Mouse (Mus musculus) limb, embryonic 13.5 days (tissue): Measurements from ENCODE around the gene Kctd11. TPM values are rescaled to one million over a fixed set of nuclear protein-coding genes. Genes with fewer than 3 reads are reported as not detected.

Experiments
- ATAC-seq: fragments of 200-750 bp; cut with Nextera tagmentation; 2 replicates; pipeline ENCODE4 v1.8.0; 2017; ENCODE audit warnings: low read depth, moderate number of reproducible peaks, moderate TSS enrichment; ENCODE audit not compliant: low FRiP score
- H3K27ac ChIP-seq: fragments of 300-500 bp; sonication (generic); 2 replicates; pipeline ENCODE4 v1.5.1; 2015; ENCODE audit warnings: inconsistent platforms, mild to moderate bottlenecking, moderate library complexity
- H3K27me3 ChIP-seq: fragments of 300-500 bp; sonication (generic); 2 replicates; pipeline ENCODE4 v1.6.1; 2015; ENCODE audit warnings: mild to moderate bottlenecking, inconsistent platforms
- H3K36me3 ChIP-seq: fragments of 300-500 bp; sonication (generic); 2 replicates; pipeline ENCODE4 v1.6.1; 2015; ENCODE audit warnings: inconsistent platforms, mild to moderate bottlenecking, moderate library complexity
- H3K4me1 ChIP-seq: fragments of 300-500 bp; sonication (generic); 2 replicates; pipeline ENCODE4 v1.6.1; 2015; ENCODE audit warnings: inconsistent platforms
- H3K4me2 ChIP-seq: fragments of 300-500 bp; sonication (generic); replicated peaks from 2 replicates; pipeline ENCODE4 v1.6.1; 2015; ENCODE audit warnings: inconsistent platforms, mild to moderate bottlenecking, moderate library complexity
- H3K4me3 ChIP-seq: fragments of 300-500 bp; sonication (generic); 2 replicates; pipeline ENCODE4 v1.5.1; 2015; ENCODE audit warnings: moderate library complexity, mild to moderate bottlenecking, inconsistent platforms
- H3K9ac ChIP-seq: fragments of 300-500 bp; sonication (generic); 2 replicates; pipeline ENCODE4 v1.6.1; 2015; ENCODE audit warnings: mild to moderate bottlenecking, inconsistent platforms
- H3K9me3 ChIP-seq: fragments of 300-500 bp; sonication (generic); 2 replicates; pipeline ENCODE4 v1.6.1; 2016; ENCODE audit warnings: inconsistent platforms
- WGBS: fragments of 180-500 bp; shearing (Covaris S2); methylation state at CpG from one replicate; pipeline ENCODE4 v1.1.7; 2015; 5-methylcytosine and 5-hydroxymethylcytosine counted together
- polyA plus RNA-seq: library from polyadenylated mRNA; unstranded; fragments of >200 nt; fragmentation: Nextera tagmentation; extraction: Ambion mirVana; gene quantifications from 2 replicates; pipeline ENCODE4 v1.2.1, GENCODE M21; 2015

Kctd11 gene
- polyA plus RNA-seq, 1 experiment from 2014 or later = 4.4 TPM

DNA sequence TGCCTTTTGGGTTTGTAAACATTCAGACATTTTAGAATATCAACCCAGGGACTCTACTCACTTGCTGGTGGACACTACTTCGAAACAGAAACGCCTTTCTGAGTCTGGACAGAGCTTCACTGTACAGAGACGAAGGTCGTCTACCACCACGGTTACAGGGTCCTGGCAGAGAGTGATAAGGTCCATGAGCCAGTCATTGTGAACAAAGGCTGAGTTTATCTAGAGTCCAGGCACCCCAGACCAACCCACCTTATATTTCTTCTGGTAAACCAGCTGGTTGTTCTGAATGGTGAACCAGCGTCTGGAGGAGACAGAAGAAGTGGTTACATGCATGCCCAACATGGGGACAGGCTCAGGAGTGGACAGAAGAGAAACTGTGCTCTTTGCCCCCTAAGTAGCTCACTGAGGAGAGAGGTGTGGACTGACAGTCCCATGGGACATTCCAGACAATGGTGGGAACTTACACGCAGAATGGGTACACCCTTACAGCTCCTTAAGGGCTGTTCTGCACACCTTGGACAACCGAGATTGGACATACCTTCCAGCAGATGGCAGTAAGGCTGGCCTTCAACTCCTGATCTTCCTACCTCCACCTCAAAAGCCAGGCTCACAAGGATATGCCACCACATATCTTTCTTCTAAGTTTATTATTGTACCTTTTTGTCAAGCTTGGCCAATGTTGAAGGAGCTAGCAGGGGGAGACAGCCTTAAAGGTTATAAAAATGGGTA lies 5.9 kb upstream of the Kctd11 start:
- no peak overlapping the region for H3K9ac ChIP-seq
- 69% methylated on average over 8 of the region's 8 CpGs for WGBS
- no peak overlapping the region for H3K27ac ChIP-seq
- H3K36me3 ChIP-seq = no peaks in the 10 kb centered on the region
- H3K4me1 ChIP-seq = 0 out of 2 replicates have a peak, but pooled peaks cover 1% of the 10 kb centered on the region
- no peaks in the 10 kb centered on the region for H3K9me3 ChIP-seq
- no peak overlapping the region for H3K4me3 ChIP-seq
- no peaks in the 10 kb centered on the region for H3K27me3 ChIP-seq
- no peak for ATAC-seq
- H3K4me2 ChIP-seq = no peak overlapping the region

DNA sequence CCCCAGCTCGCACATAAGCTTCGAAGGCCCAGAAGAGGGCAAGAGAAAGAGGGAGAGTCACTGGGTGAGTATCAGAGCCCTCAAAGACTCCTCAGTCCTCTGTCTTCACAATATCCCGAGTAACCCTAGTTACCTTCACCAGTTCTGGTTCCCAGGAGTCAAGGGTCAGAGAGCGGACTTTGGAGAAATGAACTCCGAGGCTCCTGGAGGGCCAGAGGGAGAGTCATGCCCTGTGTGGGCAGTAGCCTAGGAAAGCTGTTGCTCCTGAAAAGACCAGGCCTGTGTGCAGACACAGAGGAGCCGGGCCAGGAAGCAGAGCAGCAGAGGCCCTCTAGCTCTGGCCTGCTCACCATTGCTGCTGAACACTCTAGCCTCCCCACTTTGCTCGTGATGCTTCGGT lies 3.5 kb upstream of the Kctd11 start:
- H3K27ac ChIP-seq = no peak overlapping the region
- H3K4me3 ChIP-seq = no peak overlapping the region
- H3K9ac ChIP-seq = no peak overlapping the region
- 0 out of 2 replicates have a peak overlapping the region, but pooled peaks have one; percentile 9 for H3K4me2 ChIP-seq
- H3K27me3 ChIP-seq = no peaks in the 10 kb centered on the region
- ATAC-seq = no peak
- no peaks in the 10 kb centered on the region for H3K36me3 ChIP-seq
- no peaks in the 10 kb centered on the region for H3K9me3 ChIP-seq
- 81% methylated on average over 8 of the region's 8 CpGs for WGBS
- peaks cover 14% of the 10 kb centered on the region for H3K4me1 ChIP-seq

DNA sequence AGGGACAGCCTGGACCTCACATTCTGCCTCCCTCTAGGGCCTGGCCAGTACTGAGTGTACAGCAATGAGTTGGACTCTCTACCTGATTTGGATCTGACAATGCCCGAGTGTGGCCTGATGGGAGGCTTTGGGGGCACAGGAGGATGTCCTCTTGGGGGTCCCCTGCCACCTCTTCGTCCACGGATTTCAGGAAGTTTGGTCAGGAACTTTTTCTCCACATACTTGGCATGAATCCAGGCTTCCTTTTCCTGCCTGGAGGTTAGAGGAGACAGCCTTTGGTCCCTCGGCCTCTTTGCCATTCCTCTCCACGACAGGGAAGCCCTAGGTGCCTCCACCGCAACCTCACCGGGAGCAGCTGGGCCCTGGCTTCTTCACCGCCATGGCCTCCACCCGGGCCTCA lies 3.0 kb upstream of the Kctd11 start:
- Histone ChIP-seq H3K27ac (no peak overlapping the region), H3K4me3 (no peak overlapping the region), H3K36me3 (no peaks in the 10 kb centered on the region), H3K4me1 (peaks cover 18% of the 10 kb centered on the region), H3K9ac (no peak overlapping the region; the same call in 1 of the 2 replicates), H3K27me3 (no peaks in the 10 kb centered on the region), H3K4me2 (no peak overlapping the region), H3K9me3 (no peaks in the 10 kb centered on the region)
- WGBS = 76% methylated on average over 9 of the region's 9 CpGs
- no peak for ATAC-seq

DNA sequence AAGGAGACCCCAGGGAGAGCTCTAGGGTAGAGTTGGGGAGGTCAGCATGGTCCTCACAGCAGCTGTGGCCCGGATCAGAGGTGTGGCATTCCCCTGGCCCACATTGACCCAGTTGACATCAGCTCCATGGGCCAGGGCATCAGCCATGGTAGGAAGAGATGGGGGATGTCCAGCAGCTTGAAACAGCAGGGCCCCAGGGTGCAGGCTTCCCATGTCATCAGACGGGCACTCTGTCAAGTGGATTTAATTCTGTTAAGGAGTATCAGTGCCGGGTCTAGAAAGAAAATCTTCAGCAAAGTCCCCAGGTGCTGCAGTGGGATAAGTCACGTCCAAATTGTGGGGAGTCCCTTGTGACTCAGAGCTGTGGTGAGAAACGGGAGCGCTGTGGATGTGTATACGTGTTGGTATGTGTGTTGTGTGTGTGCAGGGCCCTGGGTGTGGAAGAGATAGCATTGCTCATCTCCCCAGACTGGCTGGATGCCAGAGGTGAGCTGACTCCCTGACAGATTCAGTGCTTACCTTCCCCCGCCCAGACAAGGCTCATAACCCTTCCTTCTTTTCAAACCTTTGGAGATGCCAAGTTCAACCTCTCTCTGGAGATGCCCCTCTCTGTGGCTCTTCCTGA lies 2.4 kb upstream of the Kctd11 start:
- no peak overlapping the region for H3K27ac ChIP-seq
- H3K36me3 ChIP-seq = no peaks in the 10 kb centered on the region
- H3K4me3 ChIP-seq = no peak overlapping the region
- ATAC-seq = no peak
- H3K9me3 ChIP-seq = no peaks in the 10 kb centered on the region
- peaks cover 22% of the 10 kb centered on the region for H3K4me1 ChIP-seq
- H3K4me2 ChIP-seq = no peak overlapping the region
- H3K27me3 ChIP-seq = no peaks in the 10 kb centered on the region
- H3K9ac ChIP-seq = no peak overlapping the region; the same call in 1 of the 2 replicates
- WGBS = 81% methylated on average over 8 of the region's 8 CpGs

DNA sequence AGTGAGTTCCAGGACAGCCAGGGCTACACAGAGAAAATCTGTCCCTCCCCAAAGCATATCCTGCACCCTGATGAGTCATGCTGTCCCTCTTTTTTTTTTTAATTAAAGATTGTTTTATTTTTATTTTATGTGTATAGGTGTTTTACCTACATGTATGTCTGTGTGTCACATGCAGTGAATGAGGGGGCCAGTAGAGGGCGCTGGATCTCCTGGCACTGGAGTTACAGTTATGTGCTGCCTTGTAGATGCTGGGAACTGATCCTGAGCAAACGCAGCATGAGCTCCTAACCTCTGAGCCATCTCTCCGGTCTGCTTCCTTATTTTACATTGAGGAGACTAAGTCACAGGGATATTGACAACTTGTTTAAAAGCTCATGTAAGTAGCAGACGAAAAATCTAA lies 1.9 kb upstream of the Kctd11 start:
- 59% methylated on average over 4 of the region's 4 CpGs for WGBS

DNA sequence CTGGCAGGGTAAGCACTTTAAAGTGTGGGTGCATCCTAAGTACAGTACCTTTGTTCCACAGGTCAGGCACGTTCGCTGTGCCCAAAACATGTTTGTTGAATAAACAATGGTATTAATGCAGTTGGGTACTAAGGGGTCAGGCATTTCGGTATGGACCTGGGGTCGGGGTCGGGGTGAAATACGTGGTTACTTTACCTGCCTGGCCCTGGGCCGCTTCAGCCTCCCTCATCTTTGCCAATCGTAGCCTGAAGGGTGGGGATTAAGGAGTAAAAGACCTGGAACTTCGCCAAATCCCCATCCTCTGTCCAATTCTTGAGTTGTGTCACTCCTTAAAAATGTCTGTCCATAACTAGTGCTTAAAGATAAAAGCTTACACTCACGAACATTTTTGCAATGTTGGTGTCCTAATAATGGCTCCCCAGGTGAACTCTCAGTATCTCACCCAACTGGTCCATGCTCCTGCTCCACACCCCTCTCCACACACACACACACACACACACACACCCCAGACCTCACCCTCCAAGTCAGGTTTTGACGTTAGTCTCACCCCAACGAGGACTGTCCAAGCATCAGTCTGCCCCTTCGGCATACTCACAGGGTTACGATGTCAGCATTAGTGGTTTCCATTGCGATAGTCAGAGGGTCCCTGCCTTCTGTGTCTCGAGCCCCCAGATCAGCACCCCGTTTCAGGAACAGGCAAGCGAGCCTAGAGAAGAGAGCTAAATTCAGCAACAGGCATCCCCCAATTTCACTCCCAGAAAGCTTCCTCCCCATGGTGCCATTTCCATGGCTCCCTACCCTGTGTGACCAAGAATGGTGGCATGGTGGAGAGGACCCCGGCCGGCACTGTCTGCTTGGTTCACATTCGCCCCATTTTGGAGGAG lies 823 bp upstream of the Kctd11 start:
- Histone ChIP-seq H3K27ac (peak overlapping the region; percentile 88), H3K36me3 (no peaks in the 10 kb centered on the region), H3K27me3 (no peaks in the 10 kb centered on the region), H3K4me1 (peaks cover 31% of the 10 kb centered on the region), H3K4me3 (peak overlapping the region; percentile 56), H3K9ac (peak overlapping the region; percentile 77), H3K9me3 (no peaks in the 10 kb centered on the region), H3K4me2 (peak overlapping the region; percentile 88)
- WGBS = 60% methylated on average over 21 of the region's 21 CpGs
- ATAC-seq = no peak

More for the DNA sequence above, 1.9 kb upstream of the Kctd11 start:
- peaks cover 27% of the 10 kb centered on the region for H3K4me1 ChIP-seq
- H3K4me3 ChIP-seq = no peak overlapping the region
- H3K9me3 ChIP-seq = no peaks in the 10 kb centered on the region
- H3K36me3 ChIP-seq = no peaks in the 10 kb centered on the region
- H3K4me2 ChIP-seq = no peak overlapping the region
- no peak overlapping the region for H3K9ac ChIP-seq
- ATAC-seq = no peak
- H3K27me3 ChIP-seq = no peaks in the 10 kb centered on the region
- H3K27ac ChIP-seq = no peak overlapping the region

DNA sequence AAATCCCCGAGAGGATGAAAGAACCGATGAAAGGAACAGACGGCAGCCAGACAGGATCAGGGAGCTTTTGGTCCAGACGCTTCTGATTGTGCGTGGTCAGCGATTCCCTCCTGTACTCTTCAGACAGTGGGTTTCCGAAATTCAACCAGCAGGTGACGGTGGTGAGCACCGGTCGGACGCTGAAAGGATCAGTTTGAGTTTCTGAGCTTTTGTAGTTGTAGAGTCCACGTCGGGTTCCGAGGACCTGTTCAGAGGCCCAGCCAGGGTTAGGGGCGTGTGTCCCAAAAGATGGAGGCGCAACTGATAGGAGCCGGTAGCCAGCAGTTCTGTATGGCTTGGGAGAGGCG lies 727 bp downstream of the Kctd11 start:
- peak overlapping the region; percentile 56 for H3K4me3 ChIP-seq
- no peaks in the 10 kb centered on the region for H3K36me3 ChIP-seq
- ATAC-seq = peak; percentile 42
- peaks cover 46% of the 10 kb centered on the region for H3K4me1 ChIP-seq
- peak overlapping the region; percentile 88 for H3K27ac ChIP-seq
- H3K4me2 ChIP-seq = peak overlapping the region; percentile 88
- peak overlapping the region; percentile 77 for H3K9ac ChIP-seq
- no peaks in the 10 kb centered on the region for H3K27me3 ChIP-seq
- under 1% methylated on average over 18 of the region's 18 CpGs for WGBS
- no peaks in the 10 kb centered on the region for H3K9me3 ChIP-seq

DNA sequence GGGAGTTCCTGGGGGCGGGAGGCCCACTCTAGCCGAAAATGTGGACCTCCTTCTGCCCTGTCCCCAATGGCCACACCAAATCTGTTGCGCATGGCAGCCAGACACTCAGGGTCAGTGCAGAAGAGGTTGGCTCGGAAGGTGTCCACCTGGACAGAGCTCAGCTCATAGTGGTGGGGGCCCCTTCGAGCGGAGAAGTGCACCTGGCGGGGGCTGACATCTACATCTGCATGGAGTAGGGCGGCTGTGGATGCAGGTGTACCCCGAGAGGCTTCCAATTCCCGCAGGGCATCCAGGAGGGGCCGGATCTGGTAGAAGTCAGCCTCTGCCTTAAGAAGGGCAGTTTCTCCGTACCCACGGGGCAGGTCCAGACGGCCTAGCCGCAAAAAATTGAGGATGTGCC lies 1.5 kb downstream of the Kctd11 start:
- H3K36me3 ChIP-seq = no peaks in the 10 kb centered on the region
- 48% methylated on average over 15 of the region's 15 CpGs for WGBS
- no peak for ATAC-seq
- H3K4me3 ChIP-seq = peak overlapping the region; percentile 56
- H3K9me3 ChIP-seq = no peaks in the 10 kb centered on the region
- H3K4me2 ChIP-seq = peak overlapping the region; percentile 88
- no peaks in the 10 kb centered on the region for H3K27me3 ChIP-seq
- peak overlapping the region; percentile 77 for H3K9ac ChIP-seq
- H3K27ac ChIP-seq = no peak overlapping the region
- H3K4me1 ChIP-seq = peaks cover 46% of the 10 kb centered on the region

DNA sequence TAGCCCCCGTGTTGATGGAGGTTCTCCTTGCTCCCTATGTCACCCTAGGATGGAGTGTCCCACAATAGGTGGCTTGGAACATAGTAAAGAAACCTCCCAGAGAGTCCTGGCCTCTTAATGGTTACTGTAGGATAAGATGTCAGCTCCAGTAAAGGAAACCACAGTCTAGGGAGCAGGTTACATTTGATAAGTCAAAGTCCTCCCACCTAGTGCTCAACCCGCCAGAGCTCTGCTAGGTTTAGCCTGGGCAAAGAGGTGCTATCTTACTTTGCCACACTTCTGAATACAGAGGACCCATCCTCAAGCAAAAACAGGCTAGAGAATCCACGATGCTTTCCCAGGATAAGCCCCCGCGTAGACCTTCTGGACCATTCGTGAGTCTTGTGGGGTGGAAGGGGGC lies 2.3 kb downstream of the Kctd11 start:
- no peak for ATAC-seq
- peaks cover 46% of the 10 kb centered on the region for H3K4me1 ChIP-seq
- WGBS = 89% methylated on average over 6 of the region's 6 CpGs
- H3K9ac ChIP-seq = peak overlapping the region; percentile 77
- no peaks in the 10 kb centered on the region for H3K27me3 ChIP-seq
- H3K4me3 ChIP-seq = 0 out of 2 replicates have a peak overlapping the region, but pooled peaks have one; percentile 56
- H3K36me3 ChIP-seq = no peaks in the 10 kb centered on the region
- peak overlapping the region; percentile 88 for H3K4me2 ChIP-seq
- H3K27ac ChIP-seq = no peak overlapping the region
- no peaks in the 10 kb centered on the region for H3K9me3 ChIP-seq

DNA sequence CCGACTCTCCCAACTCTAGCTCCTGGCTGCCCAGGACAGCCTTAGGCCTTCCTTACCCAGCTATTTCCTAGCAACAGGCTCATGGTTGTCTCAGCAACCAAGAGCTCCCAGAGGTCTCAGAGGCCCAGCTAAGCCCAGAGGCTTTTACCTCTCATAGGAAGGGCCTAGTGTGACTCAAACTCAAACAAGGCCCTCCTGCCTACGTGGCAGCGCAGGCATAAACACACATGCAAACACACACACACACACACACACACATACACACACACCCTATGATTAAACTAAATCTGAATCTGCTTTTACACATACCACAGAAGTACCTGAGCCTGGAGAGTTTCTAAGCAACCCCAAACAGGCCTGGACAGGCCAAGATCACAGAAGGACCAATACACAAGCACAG lies 2.8 kb downstream of the Kctd11 start:
- Histone ChIP-seq H3K27ac (no peak overlapping the region), H3K9me3 (no peaks in the 10 kb centered on the region), H3K4me1 (peaks cover 46% of the 10 kb centered on the region), H3K4me3 (no peak overlapping the region), H3K27me3 (no peaks in the 10 kb centered on the region), H3K4me2 (peak overlapping the region; percentile 88; the same call in 1 of the 2 replicates), H3K9ac (no peak overlapping the region), H3K36me3 (no peaks in the 10 kb centered on the region)
- no peak for ATAC-seq
- WGBS = 82% methylated on average over 3 of the region's 3 CpGs

DNA sequence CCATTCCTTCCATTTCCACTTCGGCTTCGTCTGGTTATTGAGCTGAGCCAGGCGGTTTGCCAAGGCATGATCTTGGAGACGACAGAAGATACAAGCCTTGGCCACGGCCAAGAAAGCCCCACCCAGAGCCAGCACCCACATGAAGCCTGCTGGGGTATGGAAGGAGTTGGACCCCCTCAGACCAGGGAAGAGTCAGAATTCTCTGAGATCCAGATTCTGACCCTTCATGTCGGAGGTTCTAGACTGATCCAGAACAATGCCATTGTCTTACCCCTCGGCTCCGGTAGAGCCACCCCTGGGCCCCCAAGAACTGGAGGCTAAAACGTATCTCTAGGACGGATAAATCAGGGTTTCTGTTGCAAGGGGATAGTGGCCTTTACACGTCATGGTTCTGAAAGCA lies 3.3 kb downstream of the Kctd11 start, which contains the start of gene Tmem95:
Gene Tmem95, minus strand, starts transcription at position 141 of the 400 bp plus-strand sequence.
- peaks cover 46% of the 10 kb centered on the region for H3K4me1 ChIP-seq
- H3K9me3 ChIP-seq = no peaks in the 10 kb centered on the region
- WGBS = 89% methylated on average over 11 of the region's 11 CpGs
- H3K9ac ChIP-seq = peak within 1 kb of the TSS; percentile 77; the same call in 1 of the 2 replicates
- peak within 1 kb of the TSS; percentile 21 for H3K4me3 ChIP-seq
- H3K27ac ChIP-seq = no peak within 1 kb of the TSS
- H3K36me3 ChIP-seq = no peaks in the 10 kb centered on the region
- H3K27me3 ChIP-seq = no peaks in the 10 kb centered on the region
- H3K4me2 ChIP-seq = peak within 1 kb of the TSS; percentile 88
- ATAC-seq = no peak

DNA sequence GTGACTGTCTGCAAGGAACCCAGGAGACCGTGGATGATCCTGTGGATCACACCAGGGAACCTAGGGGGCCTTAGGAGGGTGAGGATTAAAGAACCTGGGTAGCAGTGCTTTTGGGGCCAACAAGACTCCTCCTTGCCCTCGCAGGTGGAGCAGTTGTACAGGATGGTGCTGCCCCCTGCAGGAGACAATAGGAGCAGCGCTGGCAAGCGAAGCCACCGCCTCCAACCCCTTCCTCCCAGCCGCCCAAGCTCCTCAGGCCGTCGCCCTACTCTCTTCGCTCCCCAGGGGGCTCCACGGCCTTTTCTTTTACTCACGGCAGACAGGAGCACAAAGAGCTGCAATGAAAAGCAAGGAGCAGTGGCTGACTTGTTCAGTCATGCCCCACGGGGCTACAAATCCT lies 4.3 kb downstream of the Kctd11 start:
- ATAC-seq = no peak
- H3K36me3 ChIP-seq = no peaks in the 10 kb centered on the region
- 3% methylated on average over 12 of the region's 12 CpGs for WGBS
- H3K4me3 ChIP-seq = peak overlapping the region; percentile 21
- H3K9ac ChIP-seq = peak overlapping the region; percentile 46; the same call in 1 of the 2 replicates
- peaks cover 43% of the 10 kb centered on the region for H3K4me1 ChIP-seq
- H3K9me3 ChIP-seq = no peaks in the 10 kb centered on the region
- peak overlapping the region; percentile 50 for H3K4me2 ChIP-seq
- H3K27me3 ChIP-seq = no peaks in the 10 kb centered on the region
- H3K27ac ChIP-seq = peak overlapping the region; percentile 65; the same call in 1 of the 2 replicates
